Mouse (Mus musculus): Measurements from ENCODE around the gene Tmem231.
A peak's percentile ranks its signal among the peaks of the same experiment; 100 is the strongest.
"Not testable (repeated sequence)": the region's sequence is repeated elsewhere in the genome, so short reads cannot be mapped to it uniquely, and the experiment has no call there.

Gene Tmem231

DNA sequence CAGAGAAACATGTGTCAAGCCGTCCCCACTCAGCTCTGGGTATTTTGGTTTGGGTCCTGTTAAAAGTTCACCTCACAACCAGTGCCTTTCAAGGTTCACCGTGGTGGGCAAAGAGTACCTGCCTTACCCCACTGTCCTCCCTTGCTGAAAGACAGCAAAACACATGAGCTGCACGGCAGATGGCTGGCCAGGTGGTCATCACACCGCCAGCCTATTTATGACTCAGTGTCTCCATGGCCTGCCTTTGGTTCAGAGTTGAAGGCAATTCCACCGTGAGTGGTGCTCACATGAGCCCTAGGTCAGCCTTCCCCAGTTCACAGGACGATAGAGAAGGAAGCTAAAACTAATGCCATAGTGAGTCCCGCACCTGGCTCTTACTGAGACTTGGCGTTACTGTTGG is 14.3 kb upstream of the Tmem231 start:
- DNase-seq (ENCODE audit: low spot score): no peak

DNA sequence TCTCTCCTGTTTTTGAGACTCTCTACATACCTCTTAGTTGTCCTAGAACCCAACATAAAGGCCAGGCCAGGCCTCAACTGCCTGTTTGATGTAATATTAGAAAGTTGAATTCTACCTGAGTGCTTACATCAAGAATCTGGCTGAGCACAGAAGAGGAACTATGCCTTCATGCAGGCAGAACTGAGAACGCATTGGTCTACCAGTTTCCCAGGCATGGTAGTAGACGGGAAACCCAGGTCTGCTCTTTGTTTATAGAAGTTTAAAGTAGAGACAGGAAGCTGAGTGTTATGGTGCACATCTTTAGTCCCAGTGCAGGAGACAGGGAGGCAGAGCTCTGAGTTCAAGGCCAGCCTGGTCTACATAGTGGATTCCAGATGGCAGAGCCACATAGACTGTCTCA is 13.5 kb upstream of the Tmem231 start:
- DNase-seq (ENCODE audit: low spot score): no peak

DNA sequence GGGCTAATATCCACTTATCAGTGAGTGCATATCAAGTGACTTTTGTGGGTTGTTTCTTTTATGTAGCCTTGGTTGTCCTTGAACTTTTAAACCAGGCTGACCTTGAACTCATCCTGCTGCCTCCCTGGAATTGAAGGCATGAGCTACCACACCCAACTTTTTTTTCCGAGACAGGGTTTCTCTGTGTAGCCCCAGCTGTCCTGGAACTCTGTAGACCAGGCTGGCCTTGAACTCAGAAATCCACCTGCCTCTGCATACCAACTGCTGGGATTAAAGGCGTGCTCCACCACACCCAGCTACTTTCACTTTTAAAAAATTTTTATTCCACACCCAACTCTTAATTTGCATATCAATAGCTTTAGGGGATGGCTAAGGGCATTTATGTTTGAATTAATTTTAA is 9.9 kb upstream of the Tmem231 start:
- no peak for DNase-seq (ENCODE audit: low spot score)

DNA sequence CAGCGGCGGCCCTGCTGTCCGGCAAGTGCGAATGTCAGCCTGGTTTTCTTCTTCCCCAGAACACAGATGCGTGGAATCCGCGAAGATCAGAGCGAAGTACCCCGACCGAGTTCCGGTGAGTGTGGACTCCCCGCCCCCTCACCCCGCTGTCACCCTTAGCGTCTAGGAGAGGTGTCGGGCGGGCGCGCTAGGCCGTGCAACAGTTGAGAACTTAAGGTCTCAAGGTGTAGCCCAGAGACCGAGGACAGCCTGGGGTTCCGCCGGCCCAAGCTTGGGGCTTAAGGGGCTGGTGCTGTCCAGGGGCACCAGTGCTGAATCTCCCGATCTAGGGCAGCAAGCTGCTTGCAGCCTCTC is 7.4 kb upstream of the Tmem231 start:
- peak; percentile 48 for DNase-seq (ENCODE audit: low spot score)

DNA sequence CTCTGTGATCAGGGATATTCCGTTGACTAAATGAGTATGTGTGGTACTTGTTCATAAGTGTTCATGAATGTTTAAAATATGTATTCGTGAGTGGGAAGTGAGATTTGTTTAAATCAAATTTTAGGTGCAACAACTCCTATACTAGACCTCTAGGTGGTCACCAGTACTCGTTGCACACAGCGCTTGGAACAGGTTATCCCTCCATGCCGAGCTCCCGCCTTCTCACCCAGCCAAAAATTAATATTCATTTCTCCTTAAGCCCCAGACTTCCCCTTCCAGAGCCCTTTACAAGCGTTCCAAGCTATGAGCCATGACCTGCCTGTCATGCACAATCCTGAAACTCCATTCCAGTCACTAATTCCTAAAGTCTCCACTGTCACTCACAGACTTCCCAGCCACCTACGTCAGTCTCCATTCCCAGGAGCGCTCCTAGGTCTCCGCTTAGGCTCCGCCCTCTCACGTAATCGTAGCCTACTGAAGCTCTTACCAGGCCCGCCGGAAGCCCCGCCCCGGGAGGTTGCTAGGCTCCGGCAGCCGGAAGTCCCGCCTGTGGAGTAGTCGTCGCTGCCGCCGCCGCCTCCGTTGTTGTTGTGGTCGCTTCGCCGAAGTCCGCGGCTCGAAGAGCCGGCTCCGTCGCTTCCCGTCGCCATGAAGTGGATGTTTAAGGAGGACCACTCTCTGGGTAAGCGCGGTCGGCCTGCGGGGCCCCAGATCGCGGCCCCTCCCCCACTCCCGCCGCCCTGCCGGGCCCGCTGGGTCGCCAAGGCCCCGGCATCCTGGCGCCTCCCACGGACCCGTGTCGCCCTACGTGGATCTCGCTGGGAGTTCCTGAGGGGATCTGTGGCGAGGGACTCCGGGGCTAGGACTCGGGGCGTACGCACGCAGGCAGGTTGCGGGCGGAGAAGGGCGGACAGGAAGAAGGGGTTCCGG is 6.8 kb upstream of the Tmem231 start, which contains the start of gene Gabarapl2:
Gabarapl2 (plus strand) TSS at position 533 of the 930 bp plus-strand sequence.
- peak; percentile 93 for DNase-seq (ENCODE audit: low spot score)

DNA sequence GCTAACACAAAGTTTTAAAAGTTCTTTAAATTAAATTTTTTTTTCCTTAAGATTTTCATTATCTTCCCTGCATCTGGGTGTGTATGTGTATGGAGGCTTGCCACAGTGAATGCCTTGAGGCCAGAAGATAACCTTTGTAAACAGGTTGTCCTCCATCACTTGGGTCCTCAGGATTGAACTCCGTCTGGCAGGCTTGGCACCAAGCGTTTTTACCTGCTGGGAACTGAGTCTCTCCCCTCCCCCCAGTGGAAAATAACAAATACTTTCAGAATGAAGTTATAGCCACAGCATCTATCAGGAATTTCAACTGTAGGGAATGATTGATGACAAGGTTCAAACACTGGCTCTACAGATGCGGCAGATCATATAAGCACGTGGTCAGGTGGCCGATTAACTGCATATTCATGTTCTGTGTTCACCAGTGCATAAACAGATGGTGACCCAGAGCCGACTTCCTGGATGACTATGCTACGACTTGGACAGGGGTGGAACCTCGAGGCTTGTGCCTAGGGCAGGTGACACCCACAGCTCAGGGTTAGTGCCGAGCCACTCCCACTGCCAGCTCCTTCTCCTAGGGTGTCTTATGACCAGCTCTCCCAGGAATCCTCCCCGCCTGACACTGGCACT is 5.9 kb upstream of the Tmem231 start:
- DNase-seq (ENCODE audit: low spot score): peak; percentile 70

DNA sequence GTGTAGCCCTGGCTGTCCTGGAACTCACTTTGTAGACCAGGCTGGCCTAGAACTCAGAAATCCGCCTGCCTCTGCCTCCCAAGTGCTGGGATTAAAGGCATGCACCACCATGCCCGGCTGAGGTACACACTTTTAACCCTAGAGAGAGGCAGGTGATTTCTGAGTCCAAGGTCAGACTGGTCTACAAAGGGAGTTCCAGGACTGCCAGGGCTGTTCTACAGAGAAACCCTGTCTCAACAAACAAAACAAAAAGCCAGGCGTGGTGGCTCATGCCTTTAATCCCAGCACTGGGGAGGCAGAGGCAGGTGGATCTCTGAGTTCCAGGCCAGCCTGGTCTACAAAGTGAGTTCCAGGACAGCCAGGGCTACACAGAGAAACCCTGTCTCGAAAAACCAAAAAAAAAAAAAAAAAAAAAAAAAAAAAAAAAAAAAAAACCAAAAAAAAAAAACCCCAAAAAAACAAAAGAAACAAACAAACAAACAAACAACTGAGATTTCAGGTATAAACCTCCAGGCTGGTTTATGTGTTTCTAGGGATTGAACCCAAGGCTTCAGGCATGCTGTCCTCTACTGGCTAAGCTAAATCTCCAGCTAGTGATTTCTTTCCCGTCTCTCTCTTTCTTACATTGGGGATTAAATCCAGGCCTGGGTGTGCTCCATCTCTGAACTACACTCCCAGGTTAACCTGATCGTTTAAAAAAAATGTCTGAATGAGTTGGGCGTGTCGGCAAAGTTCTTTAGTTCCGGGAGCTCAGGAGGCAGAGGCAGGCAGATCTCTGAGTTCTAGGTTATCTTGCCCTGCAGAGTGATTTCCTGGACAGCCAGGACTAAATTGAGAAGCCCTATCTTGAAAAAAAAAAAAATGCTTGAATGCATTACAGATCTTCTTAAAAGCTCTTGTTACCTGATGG is 4.7 kb upstream of the Tmem231 start:
- not testable (repeated sequence) for DNase-seq (ENCODE audit: low spot score)

DNA sequence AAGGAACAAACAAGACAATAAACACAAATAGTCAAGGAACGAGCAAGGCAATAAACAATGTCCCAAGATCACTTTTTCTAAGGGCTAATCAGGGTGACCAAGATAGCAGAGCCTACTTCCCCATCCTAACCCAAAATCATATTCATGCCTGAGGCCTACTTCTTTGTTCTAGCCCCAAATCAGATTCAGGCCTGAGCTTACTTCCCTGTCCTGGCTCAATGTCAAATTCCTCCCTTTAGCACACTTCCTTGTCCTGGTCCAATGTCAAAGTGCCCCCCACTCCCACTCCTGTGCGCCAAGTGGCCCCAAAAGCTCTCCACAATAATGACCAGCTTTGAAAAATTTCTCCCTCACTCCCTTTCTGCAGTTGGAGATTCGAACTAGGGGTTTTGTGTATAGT is 3.5 kb upstream of the Tmem231 start:
- DNase-seq (ENCODE audit: low spot score): no peak

DNA sequence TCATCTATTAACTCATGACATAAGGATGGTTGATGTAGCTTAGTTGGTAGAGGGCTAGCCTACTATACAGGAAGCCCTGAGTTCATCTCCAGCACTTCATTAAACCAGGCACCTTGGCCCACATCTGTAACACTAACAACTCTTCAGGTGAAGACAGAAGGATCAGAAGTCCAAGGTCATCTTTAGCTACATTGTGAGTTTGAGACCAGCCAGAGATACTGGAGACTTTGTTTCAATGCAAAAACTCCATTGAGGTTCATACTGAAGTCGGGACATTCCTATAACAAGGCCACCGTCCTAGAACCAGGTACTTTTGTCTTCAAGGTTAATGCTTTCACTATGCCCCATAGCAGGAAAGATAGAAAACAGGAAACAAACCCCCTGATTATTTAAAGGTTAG is 520 bp upstream of the Tmem231 start:
- DNase-seq (ENCODE audit: low spot score): no peak

DNA sequence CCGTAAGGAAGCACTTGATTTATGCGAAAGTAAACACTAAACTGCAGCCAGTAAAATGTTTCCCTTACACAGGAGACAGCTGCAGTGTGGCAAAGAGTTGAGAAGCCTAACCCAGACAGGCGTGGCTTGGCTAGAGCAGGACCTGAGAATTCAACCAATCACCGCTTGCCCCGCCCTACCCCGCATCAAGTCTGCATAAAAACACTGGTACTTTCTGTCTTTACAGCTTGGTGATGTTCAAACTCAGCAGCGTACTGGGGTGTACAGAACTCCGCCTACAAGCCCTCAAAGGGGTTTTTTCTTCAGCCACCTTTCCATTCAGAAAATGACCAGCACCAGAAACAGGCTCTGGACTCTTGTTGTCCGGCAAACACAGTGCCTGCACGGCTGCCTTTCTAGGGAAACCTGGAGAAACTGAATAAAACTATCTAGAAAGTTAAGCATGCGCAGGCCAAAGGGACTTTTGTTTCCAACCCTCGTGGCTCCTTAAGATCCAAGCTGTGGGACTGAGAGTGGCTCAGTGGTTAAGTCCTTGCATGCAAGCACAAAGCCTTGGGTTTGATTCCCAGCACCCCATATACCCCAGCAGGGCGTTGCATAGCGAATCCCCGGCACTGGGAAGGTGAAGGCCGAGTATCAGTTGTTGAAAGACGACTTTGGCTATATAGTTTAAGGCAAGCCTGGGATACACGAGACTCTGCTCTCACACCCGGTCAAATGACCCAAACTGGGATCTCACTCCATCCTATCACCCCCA is 923 bp downstream of the Tmem231 start:
- peak; percentile 71 for DNase-seq (ENCODE audit: low spot score)

DNA sequence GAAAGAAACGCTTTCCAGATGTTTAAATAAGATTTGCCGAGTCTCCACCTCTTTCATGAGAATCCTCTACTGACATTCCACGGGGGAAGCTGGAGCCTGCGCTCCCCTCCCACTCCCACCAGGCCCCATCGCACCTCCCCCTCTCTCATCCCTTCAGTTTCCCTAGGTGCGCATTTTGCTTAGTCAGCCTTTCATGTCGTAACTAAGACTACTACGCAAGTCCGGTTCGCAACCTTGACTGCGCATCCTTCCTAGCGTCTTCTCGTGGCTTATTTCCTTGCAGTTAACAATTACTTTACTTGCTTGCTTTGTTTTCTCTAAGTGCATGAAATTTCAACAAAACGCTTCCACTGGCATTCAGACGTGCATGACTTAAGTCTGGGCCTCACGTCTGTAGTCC is 2.0 kb downstream of the Tmem231 start:
- DNase-seq (ENCODE audit: low spot score): no peak

DNA sequence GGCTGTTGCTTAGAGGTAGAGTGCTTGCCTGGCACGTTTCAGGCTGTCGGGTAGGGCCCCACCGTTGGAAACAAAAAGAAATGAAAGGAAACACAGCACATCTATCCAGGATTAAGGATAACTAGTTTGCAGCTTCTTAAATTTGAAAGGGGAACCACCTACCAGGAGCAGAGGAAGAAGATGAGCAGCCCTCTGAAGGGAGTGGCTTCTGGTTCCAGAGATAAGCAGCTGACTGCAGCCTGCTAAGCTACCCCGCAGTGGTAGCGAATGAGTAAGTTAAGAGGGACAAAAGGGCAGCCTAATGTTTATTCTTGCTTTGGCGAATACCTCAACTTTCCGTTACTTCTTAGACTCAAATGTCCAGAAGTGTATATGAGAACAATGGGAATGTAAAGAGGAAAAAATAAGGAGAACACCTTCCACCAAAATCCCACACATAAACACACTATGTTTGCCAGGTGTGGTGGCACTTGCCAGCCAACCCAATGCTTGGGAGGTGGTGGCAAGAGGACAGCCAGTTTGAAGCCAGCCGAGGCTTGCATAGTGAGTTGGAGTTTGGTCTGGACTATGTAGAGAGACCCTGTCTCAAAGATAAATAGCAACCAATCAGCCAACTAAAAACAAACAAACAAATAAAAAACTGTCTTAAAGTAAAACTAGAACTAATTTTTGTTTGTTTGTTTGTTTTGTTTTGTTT is 3.9 kb downstream of the Tmem231 start:
- peak; percentile 31 for DNase-seq (ENCODE audit: low spot score)

DNA sequence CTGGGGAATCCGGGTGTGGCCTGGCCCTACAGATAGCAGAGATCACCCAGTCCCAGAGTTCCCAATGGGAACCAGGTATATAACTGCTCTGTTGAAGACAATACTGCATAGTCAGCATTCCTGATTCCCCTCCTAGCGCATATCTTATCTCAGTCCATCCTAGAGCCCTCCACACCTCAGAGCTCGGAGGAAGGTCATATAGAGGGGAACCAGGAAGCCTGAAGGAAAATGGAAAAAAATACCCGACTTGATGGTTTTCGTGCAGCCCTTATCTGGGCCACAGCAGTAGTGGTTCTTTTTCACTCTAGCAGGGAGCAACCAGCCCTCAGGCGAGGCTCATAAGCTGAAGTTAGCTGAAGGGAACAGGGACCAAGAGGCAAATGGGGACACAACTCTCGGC is 8.7 kb downstream of the Tmem231 start:
- DNase-seq (ENCODE audit: low spot score): no peak

DNA sequence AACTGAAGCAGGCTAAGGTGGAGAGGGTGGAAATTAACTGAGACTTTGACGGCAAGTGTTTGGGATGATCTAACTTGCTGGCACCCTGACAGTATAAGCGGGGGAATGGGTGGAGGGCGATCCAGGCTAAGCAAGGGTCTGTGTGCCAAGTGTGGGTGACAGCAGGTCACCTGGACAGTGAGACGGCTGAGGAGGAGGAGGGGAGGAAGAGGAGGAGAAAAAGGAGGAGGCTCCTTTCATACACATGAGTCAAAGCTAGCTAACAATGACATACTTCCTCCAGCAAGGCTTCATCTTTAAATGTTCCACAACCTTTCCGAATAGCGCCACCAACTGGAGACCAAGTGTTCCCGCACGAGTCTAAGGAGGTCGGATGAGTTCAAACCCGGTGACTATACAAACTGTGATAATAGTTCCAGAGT is 10.3 kb downstream of the Tmem231 start:
- no peak for DNase-seq (ENCODE audit: low spot score)

DNA sequence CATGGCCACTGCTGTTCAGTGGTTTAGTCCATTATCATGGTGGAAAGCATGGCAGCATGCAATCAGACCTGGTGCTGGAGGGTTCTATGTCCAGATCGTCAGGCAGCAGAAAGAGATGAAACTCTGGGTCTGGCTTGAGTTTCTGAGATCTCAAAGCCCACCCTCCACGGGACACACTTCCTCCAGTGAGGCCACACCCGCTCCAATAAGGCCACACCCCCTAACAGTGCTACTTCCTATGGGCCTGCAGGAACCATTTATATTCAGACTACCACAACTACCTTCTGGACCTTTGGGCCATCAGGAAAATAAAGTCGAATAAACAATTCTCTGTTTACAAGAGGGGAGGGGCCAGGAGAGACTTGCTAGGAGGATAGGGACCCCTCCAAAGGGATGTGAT is 12.7 kb downstream of the Tmem231 start:
- no peak for DNase-seq (ENCODE audit: low spot score)

DNA sequence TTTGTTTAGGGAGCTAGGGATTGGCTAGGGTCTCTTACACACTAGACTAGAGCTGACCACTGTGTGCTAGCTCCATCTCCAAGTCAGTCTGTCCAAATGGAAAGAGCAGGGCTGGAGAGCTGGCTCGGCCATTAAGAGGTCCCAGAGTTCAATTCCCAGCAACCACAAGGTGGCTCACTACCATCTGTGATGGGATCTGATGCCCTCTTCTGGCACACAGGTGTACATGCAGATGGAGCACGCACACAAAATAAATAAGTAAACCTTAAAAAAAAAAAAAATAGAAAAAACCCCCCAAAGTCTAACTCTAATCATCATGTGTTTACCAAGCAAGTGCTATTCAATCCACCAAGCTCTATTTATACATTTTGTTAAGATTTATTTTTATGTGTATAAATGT is 14.0 kb downstream of the Tmem231 start:
- no peak for DNase-seq (ENCODE audit: low spot score)

DNA sequence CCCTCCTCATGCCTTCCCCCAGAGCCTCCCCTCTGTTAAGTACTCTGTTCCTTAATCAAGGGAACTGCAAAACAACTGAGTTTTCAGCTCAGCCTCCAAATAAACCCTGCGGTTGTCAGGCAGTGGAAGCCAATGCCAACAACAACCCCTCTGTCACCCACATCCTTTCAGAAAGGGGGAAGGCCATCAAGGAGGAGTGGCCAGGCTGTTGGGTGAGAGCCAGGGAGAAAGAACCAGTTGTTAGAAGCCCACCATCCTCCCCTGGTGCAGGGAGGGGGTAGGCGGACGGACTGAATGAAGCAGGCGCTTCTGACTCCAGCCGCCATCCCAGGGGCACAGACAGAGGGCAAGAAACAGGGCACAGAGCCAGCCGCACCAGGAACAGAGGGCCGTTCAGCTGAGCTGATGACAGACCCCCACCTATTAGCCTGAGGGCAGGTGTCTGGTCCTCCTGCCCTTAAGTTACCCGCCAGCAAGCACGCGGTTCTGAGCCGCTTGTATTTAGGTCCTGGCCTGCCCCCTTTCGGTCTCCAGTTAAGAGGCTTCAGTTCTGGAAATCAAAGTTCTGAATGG is 20.7 kb downstream of the Tmem231 start:
- DNase-seq (ENCODE audit: low spot score): no peak

DNA sequence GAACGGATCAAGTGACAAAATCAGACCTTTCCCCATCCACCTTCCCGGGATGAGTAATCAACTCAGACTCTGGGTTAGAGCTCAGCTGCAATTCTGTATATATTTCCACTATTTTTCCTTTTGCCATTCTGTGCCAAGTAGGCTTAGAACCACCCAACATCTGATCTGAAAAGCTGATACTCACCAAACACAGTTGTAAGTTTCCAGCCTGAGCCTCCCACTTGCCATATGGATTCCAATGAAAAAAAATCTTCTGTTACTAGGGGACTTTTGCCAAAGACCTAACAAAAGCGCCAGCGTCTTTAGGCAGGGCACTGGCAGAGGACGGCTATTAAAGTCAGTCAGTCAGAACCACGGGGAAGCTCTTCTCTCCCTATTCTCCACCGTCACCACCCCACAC is 22.1 kb downstream of the Tmem231 start:
- no peak for DNase-seq (ENCODE audit: low spot score)

DNA sequence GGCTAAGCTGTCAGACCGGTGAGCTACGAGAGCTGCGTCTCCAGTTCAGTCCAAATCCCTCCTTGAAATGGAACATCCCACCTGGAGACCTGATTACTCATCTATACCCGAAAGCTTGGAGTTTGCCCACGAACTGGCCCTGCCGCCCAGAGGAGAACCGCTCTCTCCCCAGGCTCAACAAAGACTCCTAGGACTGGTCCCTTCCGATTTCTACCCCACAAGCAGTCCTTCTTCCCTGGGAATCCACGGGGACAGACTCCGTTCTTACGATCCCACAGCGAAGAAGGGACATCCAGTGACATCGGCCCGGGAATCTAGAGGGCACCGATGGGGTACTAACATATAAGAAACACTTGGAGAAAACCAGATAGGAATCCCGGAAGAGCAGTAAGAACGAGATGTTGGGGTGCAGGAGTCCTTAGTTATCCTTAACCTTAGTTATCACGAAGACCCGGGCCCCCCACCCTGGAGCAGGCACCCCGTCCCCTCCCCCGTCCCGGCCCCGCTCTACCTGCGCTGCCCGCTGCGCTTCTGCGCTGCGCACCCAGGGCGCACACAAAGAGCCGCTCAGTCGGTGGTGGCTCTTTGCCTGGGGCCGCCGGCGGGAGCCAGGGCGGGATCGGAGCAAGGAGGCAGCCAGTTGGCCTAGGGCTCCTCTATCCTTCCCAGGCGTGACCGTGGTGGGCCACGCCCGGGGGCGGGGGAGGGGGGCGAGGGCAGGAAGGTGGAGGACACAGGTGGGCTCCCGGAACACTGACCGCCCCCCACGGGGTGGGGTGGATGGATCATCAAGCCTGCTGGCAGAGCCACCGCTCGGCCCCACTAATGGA is 23.8 kb downstream of the Tmem231 start, which contains the start of gene Chst5:
Chst5 (minus strand) TSS at position 827 of the 830 bp plus-strand sequence.
- DNase-seq (ENCODE audit: low spot score): no peak
